Mouse (Mus musculus): ENCODE data around the gene H2-Ab1. TPM values are rescaled to one million over a fixed set of nuclear protein-coding genes. Genes with fewer than 3 reads are reported as not detected.

H2-Ab1 gene
- polyA plus RNA-seq, 2 experiments: 5.6 to 7.6 TPM

DNA sequence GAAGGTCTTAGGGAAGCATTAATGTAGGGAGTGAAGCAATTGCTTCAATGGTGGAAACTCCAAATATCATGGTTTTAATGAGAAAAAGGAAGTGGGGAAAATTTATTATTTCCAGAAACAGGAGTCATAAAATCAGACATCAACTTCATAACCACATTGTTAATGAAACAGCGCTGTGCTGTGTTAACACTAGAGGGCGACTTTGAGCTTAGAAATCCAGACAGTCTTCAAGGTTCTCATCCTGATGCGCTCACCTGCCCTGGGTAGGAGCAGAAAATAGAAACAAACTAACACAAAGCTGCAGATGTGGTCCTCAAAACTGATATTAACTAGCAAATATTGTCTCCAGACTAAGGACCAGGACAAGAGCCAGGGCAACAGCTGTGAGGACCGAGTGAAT lies 7.6 kb upstream of the H2-Ab1 start:
- DNase-seq (ENCODE audit: low spot score) (peak; percentile 68), ATAC-seq (ENCODE audit: low FRiP score, low read depth) (no peak)
- H3K4me1 ChIP-seq (ENCODE audit: control insufficient read depth, insufficient read depth, low read length): no peaks in the 10 kb centered on the region
- H3K4me3 ChIP-seq (replicated peaks; ENCODE audit: low read length): no peak overlapping the region
- H3K9me3 ChIP-seq (ENCODE audit: control insufficient read depth, low read length): no peaks in the 10 kb centered on the region
- no peak overlapping the region for H3K4me2 ChIP-seq (replicated peaks; ENCODE audit: low read depth, low read length, severe bottlenecking)
- WGBS: 17% methylated on average over 4 of the region's 4 CpGs
- H3K27me3 ChIP-seq (ENCODE audit: control insufficient read depth, insufficient read depth, low read length): no peaks in the 10 kb centered on the region
- H3K36me3 ChIP-seq (ENCODE audit: control insufficient read depth, insufficient read depth, low read length): no peaks in the 10 kb centered on the region
- H3K9ac ChIP-seq (ENCODE audit: low read depth, low read length, severe bottlenecking): no peak overlapping the region
- H3K27ac ChIP-seq (replicated peaks; ENCODE audit: low read depth, low read length): no peak overlapping the region
- no peak for TF ChIP-seq POLR2A (IDR thresholded peaks at IDR 0.05; ENCODE audit: borderline replicate concordance, extremely low read depth, insufficient read depth, insufficient read length)

GRCm38 (mm10) chr17:34251666-34252065 lies 5.8 kb upstream of the H2-Ab1 start:
- Histone ChIP-seq H3K9me3 (ENCODE audit: control insufficient read depth, low read length) (no peaks in the 10 kb centered on the region), H3K4me3 (replicated peaks; ENCODE audit: low read length) (no peak overlapping the region), H3K9ac (ENCODE audit: low read depth, low read length, severe bottlenecking) (no peak overlapping the region), H3K27ac (replicated peaks; ENCODE audit: low read depth, low read length) (no peak overlapping the region), H3K36me3 (ENCODE audit: control insufficient read depth, insufficient read depth, low read length) (no peaks in the 10 kb centered on the region), H3K27me3 (ENCODE audit: control insufficient read depth, insufficient read depth, low read length) (no peaks in the 10 kb centered on the region), H3K4me1 (ENCODE audit: control insufficient read depth, insufficient read depth, low read length) (no peaks in the 10 kb centered on the region), H3K4me2 (replicated peaks; ENCODE audit: low read depth, low read length, severe bottlenecking) (no peak overlapping the region)
- 44% methylated on average over 4 of the region's 4 CpGs for WGBS
- no peak for ATAC-seq (ENCODE audit: low FRiP score, low read depth)
- no peak for TF ChIP-seq POLR2A (IDR thresholded peaks at IDR 0.05; ENCODE audit: borderline replicate concordance, extremely low read depth, insufficient read depth, insufficient read length)
- DNase-seq (ENCODE audit: low spot score): no peak

GRCm38 (mm10) chr17:34256501-34256900 lies 988 bp upstream of the H2-Ab1 start:
- Histone ChIP-seq H3K27me3 (ENCODE audit: control insufficient read depth, insufficient read depth, low read length) (no peaks in the 10 kb centered on the region), H3K36me3 (ENCODE audit: control insufficient read depth, insufficient read depth, low read length) (no peaks in the 10 kb centered on the region), H3K4me3 (replicated peaks; ENCODE audit: low read length) (no peak overlapping the region), H3K27ac (replicated peaks; ENCODE audit: low read depth, low read length) (no peak overlapping the region), H3K4me1 (ENCODE audit: control insufficient read depth, insufficient read depth, low read length) (no peaks in the 10 kb centered on the region), H3K4me2 (replicated peaks; ENCODE audit: low read depth, low read length, severe bottlenecking) (no peak overlapping the region), H3K9me3 (ENCODE audit: control insufficient read depth, low read length) (no peaks in the 10 kb centered on the region), H3K9ac (ENCODE audit: low read depth, low read length, severe bottlenecking) (no peak overlapping the region)
- ATAC-seq (ENCODE audit: low FRiP score, low read depth) (no peak), DNase-seq (ENCODE audit: low spot score) (no peak)
- 78% methylated on average over 5 of the region's 5 CpGs for WGBS
- TF ChIP-seq POLR2A (IDR thresholded peaks at IDR 0.05; ENCODE audit: borderline replicate concordance, extremely low read depth, insufficient read depth, insufficient read length): no peak

GRCm38 (mm10) chr17:34260551-34260950 lies 3.1 kb downstream of the H2-Ab1 start:
- Histone ChIP-seq H3K4me3 (replicated peaks; ENCODE audit: low read length) (no peak overlapping the region), H3K27ac (replicated peaks; ENCODE audit: low read depth, low read length) (no peak overlapping the region), H3K27me3 (ENCODE audit: control insufficient read depth, insufficient read depth, low read length) (peaks cover 26% of the 10 kb centered on the region), H3K9ac (ENCODE audit: low read depth, low read length, severe bottlenecking) (no peak overlapping the region), H3K4me2 (replicated peaks; ENCODE audit: low read depth, low read length, severe bottlenecking) (no peak overlapping the region), H3K36me3 (ENCODE audit: control insufficient read depth, insufficient read depth, low read length) (no peaks in the 10 kb centered on the region), H3K4me1 (ENCODE audit: control insufficient read depth, insufficient read depth, low read length) (0 out of 2 replicates have a peak, but pooled peaks cover 3% of the 10 kb centered on the region), H3K9me3 (ENCODE audit: control insufficient read depth, low read length) (no peaks in the 10 kb centered on the region)
- no peak for TF ChIP-seq POLR2A (IDR thresholded peaks at IDR 0.05; ENCODE audit: borderline replicate concordance, extremely low read depth, insufficient read depth, insufficient read length)
- ATAC-seq (ENCODE audit: low FRiP score, low read depth): no peak
- peak; percentile 25 for DNase-seq (ENCODE audit: low spot score)
- WGBS: 56% methylated on average over 5 of the region's 5 CpGs

GRCm38 (mm10) chr17:34261502-34261901 lies 4.0 kb downstream of the H2-Ab1 start:
- Histone ChIP-seq H3K4me1 (ENCODE audit: control insufficient read depth, insufficient read depth, low read length) (0 out of 2 replicates have a peak, but pooled peaks cover 3% of the 10 kb centered on the region), H3K9ac (ENCODE audit: low read depth, low read length, severe bottlenecking) (no peak overlapping the region), H3K27ac (replicated peaks; ENCODE audit: low read depth, low read length) (no peak overlapping the region), H3K4me3 (replicated peaks; ENCODE audit: low read length) (no peak overlapping the region), H3K36me3 (ENCODE audit: control insufficient read depth, insufficient read depth, low read length) (no peaks in the 10 kb centered on the region), H3K27me3 (ENCODE audit: control insufficient read depth, insufficient read depth, low read length) (peaks cover 27% of the 10 kb centered on the region), H3K4me2 (replicated peaks; ENCODE audit: low read depth, low read length, severe bottlenecking) (no peak overlapping the region), H3K9me3 (ENCODE audit: control insufficient read depth, low read length) (no peaks in the 10 kb centered on the region)
- peak; percentile 81 for DNase-seq (ENCODE audit: low spot score)
- TF ChIP-seq POLR2A (IDR thresholded peaks at IDR 0.05; ENCODE audit: borderline replicate concordance, extremely low read depth, insufficient read depth, insufficient read length): no peak
- WGBS: 31% methylated on average over 4 of the region's 4 CpGs
- peak; percentile 41 for ATAC-seq (ENCODE audit: low FRiP score, low read depth)

DNA sequence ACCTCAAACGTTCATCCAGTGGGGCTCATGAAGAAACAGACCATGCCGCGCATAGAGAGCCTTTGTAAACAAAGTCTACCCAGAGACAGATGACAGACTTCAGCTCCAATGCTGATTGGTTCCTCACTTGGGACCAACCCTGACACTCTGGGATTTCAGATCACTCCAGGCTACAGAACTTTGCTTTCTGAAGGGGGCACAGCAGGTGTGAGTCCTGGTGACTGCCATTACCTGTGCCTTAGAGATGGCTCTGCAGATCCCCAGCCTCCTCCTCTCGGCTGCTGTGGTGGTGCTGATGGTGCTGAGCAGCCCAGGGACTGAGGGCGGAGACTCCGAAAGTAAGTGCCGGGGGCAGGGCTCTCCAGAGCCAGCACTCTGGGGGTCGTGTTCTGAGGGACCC lies 5.6 kb downstream of the H2-Ab1 start:
- Histone ChIP-seq H3K9me3 (ENCODE audit: control insufficient read depth, low read length) (no peaks in the 10 kb centered on the region), H3K36me3 (ENCODE audit: control insufficient read depth, insufficient read depth, low read length) (no peaks in the 10 kb centered on the region), H3K27ac (replicated peaks; ENCODE audit: low read depth, low read length) (no peak overlapping the region), H3K4me3 (replicated peaks; ENCODE audit: low read length) (peak overlapping the region; percentile 35), H3K4me1 (ENCODE audit: control insufficient read depth, insufficient read depth, low read length) (0 out of 2 replicates have a peak, but pooled peaks cover 3% of the 10 kb centered on the region), H3K9ac (ENCODE audit: low read depth, low read length, severe bottlenecking) (no peak overlapping the region), H3K27me3 (ENCODE audit: control insufficient read depth, insufficient read depth, low read length) (peaks cover 27% of the 10 kb centered on the region), H3K4me2 (replicated peaks; ENCODE audit: low read depth, low read length, severe bottlenecking) (peak overlapping the region; percentile 75)
- WGBS: under 1% methylated on average over 8 of the region's 8 CpGs
- peak; percentile 89 for DNase-seq (ENCODE audit: low spot score)
- TF ChIP-seq POLR2A (IDR thresholded peaks at IDR 0.05; ENCODE audit: borderline replicate concordance, extremely low read depth, insufficient read depth, insufficient read length): no peak
- peak; percentile 82 for ATAC-seq (ENCODE audit: low FRiP score, low read depth)
